Comparison of ENCODE assay signal across 8 mouse cellular contexts in the genomic region with DNA sequence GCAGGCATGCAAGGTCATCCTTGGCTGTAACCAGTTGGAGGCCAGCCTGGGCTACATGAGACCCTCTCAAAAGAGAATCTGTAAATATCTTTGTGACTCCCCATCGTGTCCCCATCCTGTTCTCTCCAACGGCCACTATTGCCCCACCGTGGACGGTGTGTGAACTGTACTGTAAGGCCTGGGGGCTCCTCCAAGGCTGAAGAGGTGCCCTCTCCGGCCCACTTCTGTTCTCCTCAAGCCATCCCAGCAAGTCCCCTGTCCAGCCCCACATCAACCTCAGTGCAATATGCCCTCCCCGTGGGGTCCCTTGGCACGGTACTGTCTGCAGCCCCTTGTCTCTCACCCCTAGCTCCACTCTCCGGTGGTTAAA. TPM values are rescaled to one million over a fixed set of nuclear protein-coding genes. Genes with fewer than 3 reads are reported as not detected.
A peak's percentile ranks its signal among the peaks of the same experiment; 100 is the strongest.
DNase-seq lines count a peak whose midpoint lies in the region; ATAC-seq and TF ChIP-seq lines count a peak whose summit lies in the region.

No protein-coding gene starts in this region.

- H3K79me2 ChIP-seq in liver, adult 2 months (ENCODE audit: control insufficient read depth, insufficient read depth, low read length): peaks cover 9% of the 10 kb centered on the region; the same call in 1 of the 2 replicates

- H3K27me3 ChIP-seq in liver, adult 2 months (ENCODE audit: control insufficient read depth, insufficient read depth, low read length): no peaks in the 10 kb centered on the region
- no peaks in the 10 kb centered on the region for H3K27me3 ChIP-seq in forebrain, embryonic 14.5 days (replicated peaks; ENCODE audit: control insufficient read depth, insufficient read depth, low read length)
- H3K27me3 ChIP-seq in limb, embryonic 12.5 days: peaks cover 4% of the 10 kb centered on the region; the same call in 1 of the 2 replicates
- no peaks in the 10 kb centered on the region for H3K27me3 ChIP-seq in stomach, embryonic 15.5 days (replicated peaks)

- H3K27ac ChIP-seq in liver, adult 2 months (replicated peaks; ENCODE audit: insufficient read depth, low read depth, low read length): no peak overlapping the region
- H3K27ac ChIP-seq in forebrain, embryonic 14.5 days (ENCODE audit: low read depth, low read length): peak overlapping the region; percentile 91; the same call in 1 of the 2 replicates
- peak overlapping the region; percentile 86 for H3K27ac ChIP-seq in limb, embryonic 12.5 days
- H3K27ac ChIP-seq in stomach, embryonic 15.5 days: peak overlapping the region; percentile 92

- no peak for TF ChIP-seq CTCF in liver, adult 2 months (IDR thresholded peaks at IDR 0.05; ENCODE audit: low read depth, low read length)

- H3K9ac ChIP-seq in liver, adult 2 months (ENCODE audit: low read depth, low read length): peak overlapping the region; percentile 73; the same call in 1 of the 2 replicates
- H3K9ac ChIP-seq in forebrain, embryonic 14.5 days (ENCODE audit: low read length): peak overlapping the region; percentile 59
- H3K9ac ChIP-seq in limb, embryonic 12.5 days (replicated peaks): peak overlapping the region; percentile 57
- peak overlapping the region; percentile 10; the same call in 1 of the 2 replicates for H3K9ac ChIP-seq in stomach, embryonic 15.5 days

- no peak for TF ChIP-seq POLR2A in liver, adult 2 months (IDR thresholded peaks at IDR 0.05; ENCODE audit: extremely low read depth, insufficient read depth, low read length)

- no peaks in the 10 kb centered on the region; the same call in 1 of the 2 replicates for H3K36me3 ChIP-seq in liver, adult 2 months (ENCODE audit: control insufficient read depth, insufficient read depth, low read length)
- peaks cover 62% of the 10 kb centered on the region for H3K36me3 ChIP-seq in forebrain, embryonic 14.5 days (ENCODE audit: control insufficient read depth, insufficient read depth, low read length)
- H3K36me3 ChIP-seq in limb, embryonic 12.5 days: peaks cover 65% of the 10 kb centered on the region
- H3K36me3 ChIP-seq in stomach, embryonic 15.5 days: peaks cover 35% of the 10 kb centered on the region

- 43% methylated on average over 8 of the region's 8 CpGs for WGBS in liver, adult 2 months
- WGBS in forebrain, embryonic 14.5 days: 43% methylated on average over 8 of the region's 8 CpGs
- 42% methylated on average over 8 of the region's 8 CpGs for WGBS in limb, embryonic 12.5 days
- WGBS in stomach, embryonic 15.5 days: 26% methylated on average over 8 of the region's 8 CpGs

- H3K4me3 ChIP-seq in liver, adult 2 months (ENCODE audit: insufficient read depth, low read depth, low read length): no peak overlapping the region
- H3K4me3 ChIP-seq in forebrain, embryonic 14.5 days (ENCODE audit: low read depth, low read length): peak overlapping the region; percentile 93
- H3K4me3 ChIP-seq in limb, embryonic 12.5 days (replicated peaks): peak overlapping the region; percentile 98
- H3K4me3 ChIP-seq in stomach, embryonic 15.5 days (replicated peaks): peak overlapping the region; percentile 99

- DNase-seq in liver, adult 2 months (ENCODE audit: extremely low read depth, low read depth, low spot score): no peak
- DNase-seq in liver: no peak
- peak; percentile 45 for DNase-seq in adrenal gland, postnatal 10 days
- no peak for DNase-seq in forebrain, embryonic 14.5 days (ENCODE audit: low spot score)
- no peak for DNase-seq in layer of hippocampus, adult 9-11 months

- no peaks in the 10 kb centered on the region for H3K9me3 ChIP-seq in forebrain, embryonic 14.5 days (replicated peaks; ENCODE audit: control insufficient read depth, low read length)
- no peaks in the 10 kb centered on the region for H3K9me3 ChIP-seq in limb, embryonic 12.5 days
- no peaks in the 10 kb centered on the region for H3K9me3 ChIP-seq in stomach, embryonic 15.5 days

- H3K4me2 ChIP-seq in forebrain, embryonic 14.5 days (ENCODE audit: low read length): peak overlapping the region; percentile 70
- H3K4me2 ChIP-seq in limb, embryonic 12.5 days: peak overlapping the region; percentile 87
- H3K4me2 ChIP-seq in stomach, embryonic 15.5 days: peak overlapping the region; percentile 78

- no peak for ATAC-seq in forebrain, embryonic 14.5 days
- ATAC-seq in limb, embryonic 12.5 days (ENCODE audit: insufficient number of reproducible peaks, insufficient read depth, low FRiP score, low TSS enrichment, low read depth): no peak
- no peak for ATAC-seq in stomach, embryonic 15.5 days (ENCODE audit: insufficient read depth, low FRiP score, low read depth)
- ATAC-seq in monocyte, adult 5-6 weeks (replicated peaks; ENCODE audit: insufficient number of reproducible peaks, low FRiP score, low TSS enrichment, poor library complexity, severe bottlenecking): no peak

- H3K4me1 ChIP-seq in liver, adult 2 months (ENCODE audit: control insufficient read depth, insufficient read depth, low read length): peaks cover 18% of the 10 kb centered on the region
- peaks cover 9% of the 10 kb centered on the region for H3K4me1 ChIP-seq in forebrain, embryonic 14.5 days (ENCODE audit: control insufficient read depth, insufficient read depth, low read length)
- peaks cover 50% of the 10 kb centered on the region for H3K4me1 ChIP-seq in limb, embryonic 12.5 days (replicated peaks)
- peaks cover 46% of the 10 kb centered on the region for H3K4me1 ChIP-seq in stomach, embryonic 15.5 days

RNA-seq across cellular contexts. Expression of a gene that starts 1.6 kb away (rescaled TPM):
- 5.0 and 5.7 TPM in 2 replicates for total RNA-seq in liver, adult 2 months (2014; rRNA removed)
- polyA plus RNA-seq in liver, adult 2 months (2012; rRNA removed): 12.8 and 14.1 TPM in 2 replicates
- total RNA-seq in adrenal gland, postnatal 10 days (2021): 10 to 100 TPM; 29.4 to 35.4 TPM
- polyA plus RNA-seq in forebrain, embryonic 14.5 days (2014; fragmentation: Nextera tagmentation; extraction: Ambion mirVana): 16.8 and 22.2 TPM in 2 replicates
- polyA plus RNA-seq in limb, embryonic 12.5 days (2016; fragmentation: Nextera tagmentation; extraction: Ambion mirVana): 57.7 and 58.7 TPM in 2 replicates
- polyA plus RNA-seq in stomach, embryonic 15.5 days (2015; fragmentation: Nextera tagmentation; extraction: Ambion mirVana): 40.5 and 40.9 TPM in 2 replicates
- total RNA-seq in monocyte, adult 5-6 weeks (2017): 24.5 to 34.3 TPM (median 25.5 TPM) in 3 replicates

RNA-seq across cellular contexts. Expression of a gene that starts 9.2 kb away (rescaled TPM):
- 0.37 and 0.81 TPM in 2 replicates for total RNA-seq in liver, adult 2 months (2014; rRNA removed)
- polyA plus RNA-seq in liver, adult 2 months (2012; rRNA removed): 3.8 and 4.0 TPM in 2 replicates
- 10 to 100 TPM; 24.5 to 31.8 TPM for total RNA-seq in adrenal gland, postnatal 10 days (2021)
- 2.9 and 4.1 TPM in 2 replicates for polyA plus RNA-seq in forebrain, embryonic 14.5 days (2014; fragmentation: Nextera tagmentation; extraction: Ambion mirVana)
- polyA plus RNA-seq in limb, embryonic 12.5 days (2016; fragmentation: Nextera tagmentation; extraction: Ambion mirVana): 2.2 and 2.6 TPM in 2 replicates
- 23.5 and 25.3 TPM in 2 replicates for polyA plus RNA-seq in stomach, embryonic 15.5 days (2015; fragmentation: Nextera tagmentation; extraction: Ambion mirVana)
- total RNA-seq in monocyte, adult 5-6 weeks (2017): 0.19 TPM in 1 of 3 replicates, not detected in the others

RNA-seq across cellular contexts. Expression of a gene that starts 23.8 kb away (rescaled TPM):
- total RNA-seq in liver, adult 2 months (2014; rRNA removed): under 0.01 and 0.27 TPM in 2 replicates
- polyA plus RNA-seq in liver, adult 2 months (2012; rRNA removed): 0.51 and 0.57 TPM in 2 replicates
- total RNA-seq in adrenal gland, postnatal 10 days (2021): 1 to 10 TPM; 3.6 to 4.0 TPM
- not detected in 2 replicates for polyA plus RNA-seq in forebrain, embryonic 14.5 days (2014; fragmentation: Nextera tagmentation; extraction: Ambion mirVana)
- 0.05 TPM in 1 of 2 replicates, not detected in the other for polyA plus RNA-seq in limb, embryonic 12.5 days (2016; fragmentation: Nextera tagmentation; extraction: Ambion mirVana)
- polyA plus RNA-seq in stomach, embryonic 15.5 days (2015; fragmentation: Nextera tagmentation; extraction: Ambion mirVana): 0.04 and 0.12 TPM in 2 replicates
- not detected in 3 replicates for total RNA-seq in monocyte, adult 5-6 weeks (2017)

RNA-seq across cellular contexts. Expression of a gene that starts 26.6 kb away (rescaled TPM):
- total RNA-seq in liver, adult 2 months (2014; rRNA removed): 7.4 and 10.0 TPM in 2 replicates
- polyA plus RNA-seq in liver, adult 2 months (2012; rRNA removed): 25.8 and 30.1 TPM in 2 replicates
- 10 to 100 TPM; 39.2 to 48.9 TPM for total RNA-seq in adrenal gland, postnatal 10 days (2021)
- polyA plus RNA-seq in forebrain, embryonic 14.5 days (2014; fragmentation: Nextera tagmentation; extraction: Ambion mirVana): 76.4 and 114 TPM in 2 replicates
- 63.9 and 68.5 TPM in 2 replicates for polyA plus RNA-seq in limb, embryonic 12.5 days (2016; fragmentation: Nextera tagmentation; extraction: Ambion mirVana)
- 43.1 and 47.6 TPM in 2 replicates for polyA plus RNA-seq in stomach, embryonic 15.5 days (2015; fragmentation: Nextera tagmentation; extraction: Ambion mirVana)
- total RNA-seq in monocyte, adult 5-6 weeks (2017): 47.3 to 69.4 TPM (median 50.3 TPM) in 3 replicates

RNA-seq across cellular contexts. Expression of a gene that starts 27.9 kb away (rescaled TPM):
- 7.6 and 7.7 TPM in 2 replicates for total RNA-seq in liver, adult 2 months (2014; rRNA removed)
- 24.2 and 32.0 TPM in 2 replicates for polyA plus RNA-seq in liver, adult 2 months (2012; rRNA removed)
- 1 to 10 TPM; 1.9 to 3.0 TPM for total RNA-seq in adrenal gland, postnatal 10 days (2021)
- 4.8 and 7.0 TPM in 2 replicates for polyA plus RNA-seq in forebrain, embryonic 14.5 days (2014; fragmentation: Nextera tagmentation; extraction: Ambion mirVana)
- 3.2 and 3.6 TPM in 2 replicates for polyA plus RNA-seq in limb, embryonic 12.5 days (2016; fragmentation: Nextera tagmentation; extraction: Ambion mirVana)
- 32.6 and 38.7 TPM in 2 replicates for polyA plus RNA-seq in stomach, embryonic 15.5 days (2015; fragmentation: Nextera tagmentation; extraction: Ambion mirVana)
- total RNA-seq in monocyte, adult 5-6 weeks (2017): 2.6 to 8.9 TPM (median 3.0 TPM) in 3 replicates

Comparison
In these comparisons a context has a peak if more than half of its experiments do, and no peak if none do; other contexts are left out.
1. H3K9ac ChIP-seq: peak in every context shown above with its lines; median percentile 73 in liver, adult 2 months; 59 in forebrain, embryonic 14.5 days; 57 in limb, embryonic 12.5 days; 10 in stomach, embryonic 15.5 days.